Comparison of ENCODE assay signal across 28 mouse cellular contexts in genomic region chr13:36330542-36330941, GRCm38 (mm10).
"Had no signal": no experiment of that assay in that cellular context is flagged by ENCODE, and none has a peak within 500 bp of the region (broad histone marks: within the 10 kb centered on the region; RNA-seq: fewer than 3 reads in every experiment).

No protein-coding gene starts in this region.

- H3K9ac ChIP-seq: embryonic facial prominence, embryonic 12.5 days; embryonic facial prominence, embryonic 13.5 days; embryonic facial prominence, embryonic 15.5 days; forebrain, embryonic 12.5 days; forebrain, embryonic 13.5 days; forebrain, embryonic 15.5 days; forebrain, postnatal 0 days had no signal

- H3K27ac ChIP-seq: embryonic facial prominence, embryonic 10.5 days; embryonic facial prominence, embryonic 12.5 days; embryonic facial prominence, embryonic 13.5 days; embryonic facial prominence, embryonic 15.5 days; forebrain, embryonic 10.5 days; forebrain, embryonic 12.5 days; forebrain, embryonic 13.5 days; forebrain, embryonic 15.5 days; gastrocnemius, adult 2 months; heart, adult 2 months had no signal

- DNase-seq: cerebellum, adult 2 months; cerebellum, adult 9-10 months; cerebellum, adult 9-11 months; cerebellum, postnatal 10 days; cerebellum, postnatal 14 days; cerebellum, postnatal 25 days; cerebellum, postnatal 36 days; embryo, embryonic 11 days; forebrain, postnatal 0 days; gastrocnemius, adult 2 months; gastrocnemius, postnatal 10 days; gastrocnemius, postnatal 14 days; gastrocnemius, postnatal 25 days; gastrocnemius, postnatal 36 days; heart, adult 11 months; heart, adult 18-20 months; heart, adult 2 months had no signal

- H3K9me3 ChIP-seq: embryonic facial prominence, embryonic 10.5 days; embryonic facial prominence, embryonic 12.5 days; embryonic facial prominence, embryonic 13.5 days; embryonic facial prominence, embryonic 15.5 days; forebrain, embryonic 10.5 days; forebrain, embryonic 12.5 days; forebrain, embryonic 13.5 days; forebrain, embryonic 15.5 days had no signal

- H3K4me2 ChIP-seq: embryonic facial prominence, embryonic 12.5 days; embryonic facial prominence, embryonic 13.5 days; embryonic facial prominence, embryonic 15.5 days; forebrain, embryonic 12.5 days; forebrain, embryonic 13.5 days; forebrain, embryonic 15.5 days had no signal

- H3K4me1 ChIP-seq: embryonic facial prominence, embryonic 12.5 days; embryonic facial prominence, embryonic 15.5 days; forebrain, embryonic 12.5 days; forebrain, embryonic 13.5 days; forebrain, embryonic 15.5 days had no signal

- H3K27me3 ChIP-seq: embryonic facial prominence, embryonic 12.5 days; embryonic facial prominence, embryonic 13.5 days; embryonic facial prominence, embryonic 15.5 days; forebrain, embryonic 12.5 days; forebrain, embryonic 13.5 days; forebrain, embryonic 15.5 days had no signal

- H3K36me3 ChIP-seq: embryonic facial prominence, embryonic 10.5 days; embryonic facial prominence, embryonic 12.5 days; embryonic facial prominence, embryonic 13.5 days; embryonic facial prominence, embryonic 15.5 days; forebrain, embryonic 10.5 days; forebrain, embryonic 12.5 days; forebrain, embryonic 15.5 days had no signal

- H3K4me3 ChIP-seq: embryonic facial prominence, embryonic 10.5 days; embryonic facial prominence, embryonic 12.5 days; embryonic facial prominence, embryonic 13.5 days; embryonic facial prominence, embryonic 15.5 days; erythroblast, embryonic 14.5 days; forebrain, embryonic 10.5 days; forebrain, embryonic 12.5 days; forebrain, embryonic 13.5 days; forebrain, embryonic 15.5 days; gastrocnemius, adult 2 months; heart, adult 2 months had no signal

- ATAC-seq: forebrain, embryonic 13.5 days; forebrain, embryonic 14.5 days; forebrain, embryonic 15.5 days; forebrain, embryonic 16.5 days; forebrain, postnatal 0 days had no signal
